Mouse (Mus musculus) spleen, adult 2 months (tissue): Measurements from ENCODE around the gene Slc16a2. TPM values are rescaled to one million over a fixed set of nuclear protein-coding genes. Genes with fewer than 3 reads are reported as not detected.

Experiments
- DNase-seq, 2 experiments: peaks; one replicate each; pipeline versions ENCODE4 v3.0.0 to v3.0.0-alpha.2; 2012 to 2021; ENCODE audit warnings: low spot score in 2 of 2, low read depth in 1 of 2
- H3K27ac ChIP-seq: fragments of 200-500 bp; 2 replicates; pipeline ENCODE4 v1.5.1; 2012; ENCODE audit warnings: low read length, inconsistent platforms; ENCODE audit not compliant: insufficient read depth
- H3K27me3 ChIP-seq: fragments of 200-500 bp; 2 replicates; pipeline ENCODE4 v1.6.1; 2012; ENCODE audit warnings: mild to moderate bottlenecking, moderate library complexity, low read length, inconsistent platforms; ENCODE audit not compliant: control insufficient read depth, insufficient read depth
- H3K36me3 ChIP-seq: fragments of 200-500 bp; 2 replicates; pipeline ENCODE4 v1.6.1; 2012; ENCODE audit warnings: mild to moderate bottlenecking, low read length, inconsistent platforms; ENCODE audit not compliant: control insufficient read depth, insufficient read depth
- H3K4me1 ChIP-seq: fragments of 200-500 bp; 2 replicates; pipeline ENCODE4 v1.6.1; 2011; ENCODE audit warnings: inconsistent platforms; ENCODE audit not compliant: control insufficient read depth, insufficient read depth, insufficient read length
- H3K4me3 ChIP-seq: fragments of 200-500 bp; 2 replicates; pipeline ENCODE4 v1.5.1; 2011; ENCODE audit warnings: mild to moderate bottlenecking, inconsistent platforms; ENCODE audit not compliant: insufficient read depth, insufficient read length; ENCODE audit errors: extremely low read depth
- CTCF ChIP-seq: fragments of 200-500 bp; IDR thresholded peaks from 2 replicates; pipeline ENCODE4 v1.5.1; 2011; ENCODE audit warnings: mild to moderate bottlenecking, inconsistent platforms; ENCODE audit not compliant: insufficient read depth, insufficient read length, insufficient replicate concordance; ENCODE audit errors: extremely low read depth
- POLR2A ChIP-seq: fragments of 200-500 bp; IDR thresholded peaks from 2 replicates; pipeline ENCODE4 v1.6.1; 2011; ENCODE audit warnings: low read depth, low read length, inconsistent platforms
- WGBS: fragments of 180-500 bp; shearing (Covaris S2); methylation state at CpG from one replicate; pipeline ENCODE4 v1.1.7; 2018; 5-methylcytosine and 5-hydroxymethylcytosine counted together
- polyA plus RNA-seq: library from polyadenylated mRNA; depleted of rRNA; stranded (reverse); fragments of >200 nt; gene quantifications from 2 replicates; pipeline ENCODE4 v1.2.3, GENCODE M21; 2012

Slc16a2 gene
- polyA plus RNA-seq, 1 experiment: 4.3 TPM

- WGBS: 39% methylated on average over 8 of the region's 13 CpGs
- H3K27ac ChIP-seq: no peak overlapping the region
- no peaks in the 10 kb centered on the region; the same call in 1 of the 2 replicates for H3K4me1 ChIP-seq
- TF ChIP-seq POLR2A (no peak), CTCF (no peak)
- H3K4me3 ChIP-seq: no peak overlapping the region
- no peak for DNase-seq
- H3K27me3 ChIP-seq: no peaks in the 10 kb centered on the region
- H3K36me3 ChIP-seq: no peaks in the 10 kb centered on the region
Measured at GRCm38 (mm10) chrX:103741215-103742056, 80.3 kb downstream of the Slc16a2 start.

GRCm38 (mm10) chrX:103734041-103734625 lies 87.7 kb downstream of the Slc16a2 start:
- H3K27me3 ChIP-seq: no peaks in the 10 kb centered on the region
- 84% methylated on average over 7 of the region's 7 CpGs for WGBS
- TF ChIP-seq POLR2A: no peak
- TF ChIP-seq CTCF: no peak
- no peaks in the 10 kb centered on the region for H3K36me3 ChIP-seq
- no peak overlapping the region for H3K27ac ChIP-seq
- H3K4me3 ChIP-seq: no peak overlapping the region
- H3K4me1 ChIP-seq: no peaks in the 10 kb centered on the region
- DNase-seq: no peak

GRCm38 (mm10) chrX:103733091-103733490 lies 88.7 kb downstream of the Slc16a2 start:
- WGBS: 89% methylated on average over 4 of the region's 4 CpGs

GRCm38 (mm10) chrX:103732033-103732703 lies 89.6 kb downstream of the Slc16a2 start:
- TF ChIP-seq POLR2A (no peak), CTCF (no peak)
- Histone ChIP-seq H3K27me3 (no peaks in the 10 kb centered on the region), H3K4me3 (no peak overlapping the region), H3K27ac (no peak overlapping the region), H3K36me3 (no peaks in the 10 kb centered on the region), H3K4me1 (no peaks in the 10 kb centered on the region)
- WGBS: 78% methylated on average over 4 of the region's 4 CpGs
- no peak for DNase-seq

More at GRCm38 (mm10) chrX:103733091-103733490, 88.7 kb downstream of the Slc16a2 start:
- TF ChIP-seq POLR2A (no peak), CTCF (no peak)
- H3K4me3 ChIP-seq: no peak overlapping the region
- H3K27ac ChIP-seq: no peak overlapping the region
- no peak for DNase-seq
- no peaks in the 10 kb centered on the region for H3K4me1 ChIP-seq
- no peaks in the 10 kb centered on the region for H3K27me3 ChIP-seq
- H3K36me3 ChIP-seq: no peaks in the 10 kb centered on the region

GRCm38 (mm10) chrX:103722437-103722836 lies 99.3 kb downstream of the Slc16a2 start:
- DNase-seq: no peak
- TF ChIP-seq POLR2A (no peak), CTCF (no peak)
- 80% methylated on average over 2 of the region's 2 CpGs for WGBS

GRCm38 (mm10) chrX:103719618-103720185 lies 102.1 kb downstream of the Slc16a2 start:
- Histone ChIP-seq H3K4me1 (no peaks in the 10 kb centered on the region), H3K27me3 (no peaks in the 10 kb centered on the region), H3K27ac (no peak overlapping the region), H3K36me3 (no peaks in the 10 kb centered on the region), H3K4me3 (no peak overlapping the region)
- TF ChIP-seq POLR2A (no peak), CTCF (no peak)
- 74% methylated on average over 12 of the region's 12 CpGs for WGBS
- DNase-seq: no peak

More at GRCm38 (mm10) chrX:103722437-103722836, 99.3 kb downstream of the Slc16a2 start:
- no peaks in the 10 kb centered on the region for H3K36me3 ChIP-seq
- H3K4me1 ChIP-seq: no peaks in the 10 kb centered on the region
- H3K27me3 ChIP-seq: no peaks in the 10 kb centered on the region
- no peak overlapping the region for H3K27ac ChIP-seq
- no peak overlapping the region for H3K4me3 ChIP-seq
